Mouse (Mus musculus): ENCODE measurements around the gene Zfp462. TPM values are rescaled to one million over a fixed set of nuclear protein-coding genes. Genes with fewer than 3 reads are reported as not detected.
"Not testable (repeated sequence)": the region's sequence is repeated elsewhere in the genome, so short reads cannot be mapped to it uniquely, and the experiment has no call there.

Gene Zfp462
- 22.6 and 23.1 TPM in 2 replicates for polyA plus RNA-seq (2015; fragmentation: Nextera tagmentation; extraction: Ambion mirVana)

DNA sequence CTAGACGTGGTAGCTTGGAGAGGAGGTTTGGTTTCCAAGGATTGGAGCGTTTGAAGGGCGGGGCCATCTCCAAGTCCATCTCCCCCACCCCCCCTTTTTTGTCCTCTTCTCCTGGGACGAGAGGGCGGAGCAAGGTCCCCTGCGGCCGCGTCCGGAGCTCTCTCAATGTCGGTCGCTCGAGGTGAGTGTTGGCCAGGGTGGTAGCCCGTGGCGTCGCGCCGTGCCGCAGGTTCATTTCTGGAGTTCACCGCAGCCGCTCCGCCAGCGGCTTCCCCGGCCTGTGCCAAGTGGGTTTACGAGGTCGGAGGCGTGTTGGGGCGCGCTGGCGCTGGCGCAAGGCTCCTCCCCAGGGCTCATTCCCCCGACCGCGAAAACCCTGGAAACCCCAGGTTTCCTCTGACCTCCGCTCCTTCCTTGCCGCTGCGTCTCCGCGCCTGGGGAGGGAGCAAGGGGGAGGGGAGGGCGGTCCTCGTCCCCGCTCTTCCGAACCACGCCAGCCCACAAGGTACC lies at the start of gene Zfp462:
TSS of gene Zfp462 (plus strand) at position 128 of the 510 bp plus-strand sequence.
- Histone ChIP-seq H3K36me3 (no peaks in the 10 kb centered on the region), H3K27me3 (no peaks in the 10 kb centered on the region), H3K4me2 (replicated peaks) (peak within 1 kb of the TSS; percentile 92), H3K9me3 (no peaks in the 10 kb centered on the region), H3K9ac (replicated peaks) (peak within 1 kb of the TSS; percentile 99), H3K27ac (peak within 1 kb of the TSS; percentile 99), H3K4me3 (replicated peaks) (peak within 1 kb of the TSS; percentile 92), H3K4me1 (replicated peaks) (peaks cover 11% of the 10 kb centered on the region)
- ATAC-seq: peak; percentile 49
- WGBS: under 1% methylated on average over 43 of the region's 43 CpGs

DNA sequence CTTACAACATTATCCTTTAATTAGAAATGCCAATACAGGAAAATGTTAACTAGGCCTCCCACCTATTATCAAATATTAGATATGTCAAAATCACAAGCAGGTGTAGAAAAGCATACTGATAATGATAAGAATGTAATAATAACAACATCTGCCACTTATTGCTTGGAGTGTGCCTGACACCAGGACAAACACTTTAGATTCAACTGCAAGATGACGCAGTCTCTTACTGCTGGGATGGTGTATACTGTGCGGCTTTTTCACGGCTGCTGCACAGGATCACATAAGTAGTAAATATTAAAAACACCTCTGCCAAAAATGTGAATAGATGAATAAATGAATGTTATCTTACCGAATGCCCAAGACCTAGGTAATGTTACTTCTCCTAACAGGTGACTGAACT lies 48.8 kb upstream of the Zfp462 start:
- H3K4me3 ChIP-seq (replicated peaks): no peak overlapping the region
- WGBS: 88% methylated on average over 4 of the region's 4 CpGs
- no peaks in the 10 kb centered on the region for H3K36me3 ChIP-seq
- H3K27ac ChIP-seq: no peak overlapping the region
- no peaks in the 10 kb centered on the region for H3K27me3 ChIP-seq
- H3K9me3 ChIP-seq: no peaks in the 10 kb centered on the region
- ATAC-seq: no peak
- 0 out of 2 replicates have a peak, but pooled peaks cover 10% of the 10 kb centered on the region for H3K4me1 ChIP-seq (replicated peaks)
- H3K4me2 ChIP-seq (replicated peaks): no peak overlapping the region
- H3K9ac ChIP-seq (replicated peaks): no peak overlapping the region

DNA sequence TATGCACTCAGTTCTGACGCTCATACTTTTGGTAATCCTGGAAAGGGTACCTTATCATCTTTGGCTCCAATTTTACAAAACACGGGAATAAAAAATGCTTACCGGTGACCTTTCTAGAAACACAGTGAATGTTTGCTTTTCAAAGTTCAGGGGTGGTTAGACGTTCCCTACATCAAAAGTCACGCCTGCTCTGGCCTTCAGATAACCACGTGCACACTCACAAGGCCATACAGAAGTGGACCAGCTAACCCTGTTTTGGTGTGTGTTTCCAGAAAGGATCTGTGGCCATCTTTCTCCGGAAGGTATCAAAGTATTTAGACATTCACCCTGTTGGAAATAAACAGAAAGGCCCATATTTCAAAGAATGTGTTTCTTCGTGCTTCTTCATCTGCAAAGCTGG lies 40.2 kb upstream of the Zfp462 start:
- WGBS: 94% methylated on average over 8 of the region's 8 CpGs
- H3K27ac ChIP-seq: no peak overlapping the region
- ATAC-seq: no peak
- no peaks in the 10 kb centered on the region for H3K4me1 ChIP-seq (replicated peaks)
- no peaks in the 10 kb centered on the region for H3K36me3 ChIP-seq
- H3K9ac ChIP-seq (replicated peaks): no peak overlapping the region
- H3K4me3 ChIP-seq (replicated peaks): no peak overlapping the region
- no peaks in the 10 kb centered on the region for H3K27me3 ChIP-seq
- H3K9me3 ChIP-seq: no peaks in the 10 kb centered on the region
- H3K4me2 ChIP-seq (replicated peaks): no peak overlapping the region

DNA sequence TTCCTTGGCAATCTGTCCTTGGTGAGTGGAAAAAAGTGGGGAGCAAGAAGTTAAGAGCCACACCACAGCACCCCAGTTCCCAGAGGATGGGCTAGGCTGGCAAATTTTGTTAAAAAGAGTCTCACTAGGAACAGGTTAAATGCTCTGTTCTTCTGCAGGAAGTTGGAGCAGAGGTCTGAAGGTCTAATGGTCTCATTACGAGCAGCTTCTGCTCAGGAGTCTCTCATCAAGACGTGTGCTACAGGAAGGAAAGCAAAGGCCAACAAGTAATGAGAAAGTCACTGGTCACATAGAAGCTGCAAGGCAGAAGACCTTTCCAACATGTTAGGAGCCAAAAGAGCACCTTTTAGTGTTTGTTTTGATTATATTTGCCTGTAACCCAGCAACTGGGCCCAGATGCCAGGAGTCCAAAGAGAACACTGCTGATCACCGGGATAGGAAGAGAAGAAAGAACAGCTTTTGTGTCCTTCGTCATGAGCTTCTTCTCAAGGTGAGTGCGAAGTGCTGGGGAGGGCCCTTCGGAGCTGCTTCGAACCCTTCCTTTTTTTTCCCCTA lies 39.4 kb upstream of the Zfp462 start:
- WGBS: 90% methylated on average over 7 of the region's 7 CpGs
- no peak overlapping the region for H3K27ac ChIP-seq
- H3K9ac ChIP-seq (replicated peaks): no peak overlapping the region
- ATAC-seq: no peak
- no peak overlapping the region for H3K4me2 ChIP-seq (replicated peaks)
- H3K4me3 ChIP-seq (replicated peaks): no peak overlapping the region
- H3K27me3 ChIP-seq: no peaks in the 10 kb centered on the region
- H3K36me3 ChIP-seq: no peaks in the 10 kb centered on the region
- H3K4me1 ChIP-seq (replicated peaks): no peaks in the 10 kb centered on the region
- H3K9me3 ChIP-seq: no peaks in the 10 kb centered on the region

DNA sequence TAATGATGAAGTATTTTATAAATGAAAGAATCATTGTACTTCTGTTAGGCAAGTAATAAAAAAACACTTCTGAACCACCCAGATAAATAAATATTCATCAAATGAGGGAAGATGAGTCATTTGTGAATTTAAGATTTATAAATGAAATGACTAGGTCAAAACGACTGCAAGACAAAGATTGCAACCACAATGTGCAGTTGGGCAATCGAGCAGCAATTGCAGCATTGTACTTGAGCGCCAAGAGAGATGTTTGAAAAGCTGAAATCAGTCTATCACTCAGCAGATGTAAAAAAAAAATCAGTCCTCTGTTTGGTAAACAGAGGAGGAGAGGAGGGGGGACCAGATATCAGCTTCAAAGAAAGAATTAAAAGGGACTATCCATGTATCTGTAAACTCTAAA lies 34.5 kb upstream of the Zfp462 start:
- H3K4me2 ChIP-seq (replicated peaks): no peak overlapping the region

DNA sequence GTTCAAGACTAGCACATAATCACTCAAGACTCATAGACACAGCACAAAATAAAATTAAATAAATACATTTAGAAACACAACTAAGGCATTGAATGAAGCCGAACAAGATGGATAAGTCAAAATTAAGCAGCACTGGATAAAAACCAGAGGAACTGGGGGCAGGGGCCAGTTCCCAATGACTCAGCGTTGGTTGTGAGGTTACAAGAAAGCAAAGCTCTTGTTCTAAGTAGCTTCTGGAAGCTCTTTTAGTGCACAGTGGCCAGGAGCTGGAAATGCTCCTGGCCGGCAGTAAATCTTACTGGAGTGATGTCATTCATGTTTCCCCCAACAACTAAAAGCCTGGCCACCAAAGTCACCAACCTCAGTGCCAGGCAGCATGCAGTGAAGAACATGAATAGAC lies 26.6 kb upstream of the Zfp462 start:
- 85% methylated on average over 3 of the region's 3 CpGs for WGBS
- H3K27ac ChIP-seq: no peak overlapping the region
- H3K36me3 ChIP-seq: no peaks in the 10 kb centered on the region
- H3K4me1 ChIP-seq (replicated peaks): no peaks in the 10 kb centered on the region
- H3K9ac ChIP-seq (replicated peaks): no peak overlapping the region
- H3K27me3 ChIP-seq: no peaks in the 10 kb centered on the region
- no peak for ATAC-seq
- no peaks in the 10 kb centered on the region for H3K9me3 ChIP-seq
- no peak overlapping the region for H3K4me2 ChIP-seq (replicated peaks)
- H3K4me3 ChIP-seq (replicated peaks): no peak overlapping the region

More for the DNA sequence above, 34.5 kb upstream of the Zfp462 start:
- Histone ChIP-seq H3K27ac (no peak overlapping the region), H3K9me3 (no peaks in the 10 kb centered on the region), H3K27me3 (no peaks in the 10 kb centered on the region), H3K9ac (replicated peaks) (no peak overlapping the region), H3K4me3 (replicated peaks) (no peak overlapping the region), H3K36me3 (no peaks in the 10 kb centered on the region), H3K4me1 (replicated peaks) (no peaks in the 10 kb centered on the region)
- ATAC-seq: no peak
- 87% methylated on average over 3 of the region's 3 CpGs for WGBS

DNA sequence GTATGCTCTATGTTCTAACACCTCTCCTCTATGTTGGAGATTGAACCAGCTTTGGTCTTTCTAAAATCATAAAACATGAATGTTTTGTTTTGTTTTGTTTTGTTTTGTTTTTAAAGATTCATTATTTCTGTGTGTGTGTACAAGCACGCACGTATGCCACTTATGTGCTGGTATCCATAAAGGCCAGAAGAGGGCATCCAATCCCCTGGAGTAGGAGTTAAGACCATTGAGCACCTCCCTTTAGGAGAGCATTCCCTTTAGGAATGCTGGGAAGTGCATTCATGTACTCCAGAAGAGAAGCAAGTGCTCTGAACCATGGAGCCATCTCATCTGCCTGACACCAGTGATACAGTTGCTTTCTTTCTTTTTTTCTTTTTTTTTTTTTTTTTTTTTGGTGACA lies 21.5 kb upstream of the Zfp462 start:
- H3K36me3 ChIP-seq: no peaks in the 10 kb centered on the region
- no peak overlapping the region for H3K9ac ChIP-seq (replicated peaks)
- 90% methylated on average over 2 of the region's 2 CpGs for WGBS
- no peak overlapping the region for H3K27ac ChIP-seq
- H3K27me3 ChIP-seq: no peaks in the 10 kb centered on the region
- no peak overlapping the region for H3K4me2 ChIP-seq (replicated peaks)
- ATAC-seq: no peak
- H3K4me1 ChIP-seq (replicated peaks): no peaks in the 10 kb centered on the region
- no peaks in the 10 kb centered on the region for H3K9me3 ChIP-seq
- no peak overlapping the region for H3K4me3 ChIP-seq (replicated peaks)

DNA sequence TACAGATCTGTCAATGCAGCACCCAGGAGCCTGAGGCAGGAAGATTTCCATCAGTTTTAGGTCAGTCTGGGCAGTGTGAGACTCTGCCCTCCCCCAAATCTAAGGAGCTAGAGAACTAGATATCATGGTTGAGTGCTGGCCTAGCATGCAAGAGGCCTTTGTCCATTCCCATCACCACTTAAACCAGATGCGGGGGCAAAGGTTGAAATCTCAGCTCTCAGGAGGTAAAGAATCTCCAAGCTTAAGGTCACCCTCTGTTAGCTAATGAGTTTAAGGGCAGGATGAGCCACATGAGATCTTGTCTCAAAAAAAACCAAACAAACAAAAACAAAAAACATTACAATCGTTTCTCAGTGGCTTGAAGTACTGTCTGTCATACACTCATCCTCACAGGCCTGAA lies 20.5 kb upstream of the Zfp462 start:
- Histone ChIP-seq H3K27me3 (no peaks in the 10 kb centered on the region), H3K4me2 (replicated peaks) (no peak overlapping the region), H3K4me3 (replicated peaks) (no peak overlapping the region), H3K9me3 (no peaks in the 10 kb centered on the region), H3K27ac (no peak overlapping the region), H3K36me3 (no peaks in the 10 kb centered on the region), H3K9ac (replicated peaks) (no peak overlapping the region), H3K4me1 (replicated peaks) (no peaks in the 10 kb centered on the region)
- no peak for ATAC-seq
- 95% methylated on average over 2 of the region's 2 CpGs for WGBS

DNA sequence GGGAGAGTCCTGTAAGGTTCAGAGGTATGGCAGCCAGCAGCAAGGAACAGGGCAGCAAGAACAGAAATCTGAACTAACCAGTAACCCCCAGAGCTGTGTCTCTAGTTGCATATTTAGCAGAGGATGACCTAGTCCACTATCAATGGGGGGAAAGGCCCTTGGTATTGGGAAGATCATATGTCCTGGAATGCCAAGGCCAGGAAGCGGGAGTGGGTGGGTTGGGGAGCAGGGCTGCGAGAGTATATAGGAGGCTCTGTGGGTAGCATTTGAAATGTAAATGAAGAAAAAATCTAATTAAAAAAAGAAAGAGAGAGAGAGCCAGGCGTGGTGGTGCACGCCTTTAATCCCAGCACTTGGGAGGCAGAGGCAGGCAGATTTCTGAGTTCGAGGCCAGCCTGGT lies 18.4 kb upstream of the Zfp462 start:
- ATAC-seq: not testable (repeated sequence)

DNA sequence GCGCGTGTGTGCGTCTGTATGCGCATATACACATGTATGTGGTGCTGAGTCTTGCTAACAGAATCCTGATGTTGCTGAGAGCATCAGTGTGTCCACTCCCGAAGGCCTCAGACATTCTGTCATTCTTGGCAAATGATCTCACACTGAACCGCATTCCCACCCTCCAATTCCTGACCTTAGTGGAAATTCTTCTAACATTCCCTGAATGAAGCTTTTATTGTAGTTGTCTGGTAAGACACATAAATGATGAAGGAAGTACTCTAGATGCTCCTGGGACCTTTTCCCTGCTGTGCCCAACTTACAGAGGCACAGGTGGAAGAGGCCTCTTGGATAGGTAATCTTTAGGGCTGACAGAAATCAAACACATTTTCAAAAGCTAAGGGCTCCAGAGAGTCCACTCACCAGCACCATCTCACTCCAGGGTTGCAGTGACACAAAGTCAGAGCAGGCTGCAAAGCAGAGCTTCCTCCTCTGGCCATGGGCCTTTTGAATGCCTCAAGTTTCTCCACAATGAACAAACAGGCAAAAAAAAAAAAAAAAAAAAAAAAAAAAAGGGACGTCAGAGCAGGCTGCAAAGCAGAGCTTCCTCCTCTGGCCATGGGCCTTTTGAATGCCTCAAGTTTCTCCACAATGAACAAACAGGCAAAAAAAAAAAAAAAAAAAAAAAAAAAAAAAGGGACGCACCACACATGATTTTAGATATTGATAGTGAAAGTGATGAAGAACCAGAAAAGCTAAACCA lies 17.4 kb upstream of the Zfp462 start:
- not testable (repeated sequence) for H3K4me1 ChIP-seq (replicated peaks); H3K27me3 ChIP-seq; H3K4me3 ChIP-seq (replicated peaks); H3K9ac ChIP-seq (replicated peaks); H3K27ac ChIP-seq; H3K36me3 ChIP-seq; ATAC-seq; H3K4me2 ChIP-seq (replicated peaks); H3K9me3 ChIP-seq
- 85% methylated on average over 8 of the region's 8 CpGs for WGBS

More for the DNA sequence above, 18.4 kb upstream of the Zfp462 start:
- not testable (repeated sequence) for H3K9ac ChIP-seq (replicated peaks); H3K4me1 ChIP-seq (replicated peaks); H3K36me3 ChIP-seq; H3K9me3 ChIP-seq; H3K4me2 ChIP-seq (replicated peaks); H3K27ac ChIP-seq; H3K27me3 ChIP-seq; H3K4me3 ChIP-seq (replicated peaks)
- 89% methylated on average over 5 of the region's 5 CpGs for WGBS

DNA sequence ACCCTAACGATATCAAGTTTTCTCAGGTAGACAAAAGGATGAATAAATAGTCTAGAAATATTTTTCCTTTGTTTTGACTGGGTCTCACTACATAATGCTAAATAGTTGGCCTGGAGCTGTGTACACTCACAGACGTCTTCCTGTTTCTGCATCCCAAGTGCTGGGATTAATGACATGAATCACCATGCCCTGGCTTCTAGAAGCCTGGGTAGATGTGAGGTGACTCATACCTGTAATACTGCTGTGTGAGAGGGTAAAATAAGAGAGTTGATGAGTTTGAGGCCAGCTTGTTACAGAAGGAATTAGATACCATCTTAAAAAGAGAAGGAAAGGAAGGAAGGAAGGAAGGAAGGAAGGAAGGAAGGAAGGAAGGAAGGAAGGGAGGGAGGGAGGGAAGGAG lies 15.2 kb upstream of the Zfp462 start:
- H3K4me2 ChIP-seq (replicated peaks): no peak overlapping the region
- H3K9ac ChIP-seq (replicated peaks): no peak overlapping the region
- no peaks in the 10 kb centered on the region for H3K36me3 ChIP-seq
- no peak overlapping the region for H3K4me3 ChIP-seq (replicated peaks)
- no peak overlapping the region for H3K27ac ChIP-seq
- no peaks in the 10 kb centered on the region for H3K9me3 ChIP-seq
- no peak for ATAC-seq
- H3K27me3 ChIP-seq: no peaks in the 10 kb centered on the region
- WGBS: 72% methylated on average over 2 of the region's 2 CpGs
- no peaks in the 10 kb centered on the region for H3K4me1 ChIP-seq (replicated peaks)

DNA sequence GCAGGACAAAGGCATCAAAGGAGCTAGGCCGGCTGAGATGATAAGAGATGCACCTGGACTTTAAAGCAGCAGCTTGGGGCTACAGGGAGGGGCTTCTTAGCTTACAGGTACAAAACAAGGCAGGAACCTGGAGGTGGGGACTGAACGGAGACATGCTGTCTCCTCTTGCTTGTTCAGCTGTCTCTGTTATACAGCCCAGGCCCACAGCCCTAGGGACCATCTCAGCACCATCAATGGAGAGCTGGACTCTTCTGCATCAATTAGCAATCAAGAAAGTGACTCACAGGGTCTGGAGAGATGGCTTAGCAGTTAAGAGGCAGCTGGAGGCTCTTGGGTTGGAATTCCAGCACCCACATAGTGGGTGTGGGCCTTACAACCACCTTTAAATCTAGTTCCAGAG lies 12.2 kb upstream of the Zfp462 start:
- WGBS: 52% methylated on average over 2 of the region's 2 CpGs
- H3K4me2 ChIP-seq (replicated peaks): no peak overlapping the region
- H3K4me1 ChIP-seq (replicated peaks): no peaks in the 10 kb centered on the region
- H3K4me3 ChIP-seq (replicated peaks): no peak overlapping the region
- no peaks in the 10 kb centered on the region for H3K36me3 ChIP-seq
- ATAC-seq: no peak
- H3K27me3 ChIP-seq: no peaks in the 10 kb centered on the region
- no peak overlapping the region for H3K27ac ChIP-seq
- H3K9ac ChIP-seq (replicated peaks): no peak overlapping the region
- H3K9me3 ChIP-seq: no peaks in the 10 kb centered on the region
